Mouse (Mus musculus) heart, embryonic 10.5 days (tissue): ENCODE results near the gene Gde1. TPM values are rescaled to one million over a fixed set of nuclear protein-coding genes. Genes with fewer than 3 reads are reported as not detected.

Experiments
- DNase-seq: peaks from one replicate; pipeline ENCODE4 v3.0.0-alpha.2; 2017; ENCODE audit warnings: low spot score
- H3K27ac ChIP-seq: fragments of 300-500 bp; sonication (generic); 2 replicates; pipeline ENCODE4 v1.5.1; 2016; ENCODE audit warnings: mild to moderate bottlenecking
- H3K27me3 ChIP-seq: fragments of 300-500 bp; sonication (generic); 2 replicates; pipeline ENCODE4 v1.6.1; 2016; ENCODE audit warnings: mild to moderate bottlenecking; ENCODE audit not compliant: poor library complexity, insufficient read depth, severe bottlenecking
- H3K36me3 ChIP-seq: fragments of 300-500 bp; sonication (generic); 2 replicates; pipeline ENCODE4 v1.6.1; 2016; ENCODE audit warnings: mild to moderate bottlenecking, moderate library complexity
- H3K4me1 ChIP-seq: fragments of 300-500 bp; sonication (generic); 2 replicates; pipeline ENCODE4 v1.6.1; 2016; ENCODE audit warnings: mild to moderate bottlenecking
- H3K4me3 ChIP-seq: fragments of 300-500 bp; sonication (generic); 2 replicates; pipeline ENCODE4 v1.5.1; 2016; ENCODE audit warnings: mild to moderate bottlenecking, moderate library complexity
- H3K9me3 ChIP-seq: fragments of 300-500 bp; sonication (generic); 2 replicates; pipeline ENCODE4 v1.6.1; 2016; ENCODE audit warnings: mild to moderate bottlenecking, moderate library complexity
- WGBS: fragments of 180-500 bp; shearing (Covaris S2); methylation state at CpG from one replicate; pipeline ENCODE4 v1.1.7; 2016; 5-methylcytosine and 5-hydroxymethylcytosine counted together
- polyA plus RNA-seq: library from polyadenylated mRNA; unstranded; fragments of >200 nt; fragmentation: Nextera tagmentation; extraction: Ambion mirVana; gene quantifications from 2 replicates; pipeline ENCODE4 v1.2.1, GENCODE M21; 2016

Gene Gde1
- polyA plus RNA-seq: 64.6 and 64.9 TPM in 2 replicates

DNA sequence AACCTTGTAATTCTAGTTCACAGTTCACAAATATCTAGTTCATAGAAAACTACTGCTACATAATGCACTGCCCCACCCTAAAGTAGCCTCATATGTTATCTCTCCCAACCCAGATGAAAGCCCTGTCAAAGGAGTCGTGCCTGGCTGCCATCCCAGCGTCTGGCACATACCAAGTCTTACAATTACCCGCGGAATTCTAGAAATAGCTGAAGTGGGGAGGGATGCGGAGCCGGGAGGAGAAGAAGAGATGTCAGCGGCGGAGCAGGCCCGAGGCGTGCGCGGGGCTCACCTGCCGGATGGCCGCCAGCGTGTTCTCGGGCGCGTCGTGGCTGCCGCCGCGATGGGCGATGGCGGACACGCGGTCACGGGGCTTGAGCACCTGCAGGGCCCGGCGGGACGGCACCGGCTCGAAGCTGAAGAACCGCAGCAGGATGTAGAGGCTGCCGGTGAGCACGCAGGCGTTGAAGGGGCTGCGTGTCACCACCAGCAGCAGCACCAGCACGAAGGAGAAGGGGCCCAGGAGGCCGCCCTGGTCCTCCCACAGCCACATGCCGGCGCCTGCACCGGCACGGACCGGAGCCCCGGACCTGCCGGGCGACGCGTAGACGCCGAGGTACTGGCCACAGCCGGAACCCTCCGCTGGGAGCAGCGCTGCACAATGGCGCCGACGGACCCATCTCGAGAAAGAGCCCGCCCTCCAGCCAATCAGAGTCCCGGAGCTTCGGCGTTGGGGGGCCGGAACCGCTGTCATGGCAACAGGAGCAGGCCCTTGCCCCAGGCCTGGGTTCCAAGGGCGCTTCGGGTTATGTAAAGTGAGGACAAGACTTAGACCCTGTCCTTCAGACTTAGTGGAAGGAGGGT lies at the start of gene Gde1:
Gde1 (minus strand) TSS at position 678 of the 861 bp plus-strand sequence.
- Histone ChIP-seq H3K27me3 (no peaks in the 10 kb centered on the region), H3K9me3 (no peaks in the 10 kb centered on the region), H3K4me1 (0 out of 2 replicates have a peak, but pooled peaks cover 9% of the 10 kb centered on the region), H3K4me3 (peak within 1 kb of the TSS; percentile 91), H3K27ac (peak within 1 kb of the TSS; percentile 95), H3K36me3 (no peaks in the 10 kb centered on the region)
- under 1% methylated on average over 66 of the region's 66 CpGs for WGBS
- peak; percentile 97 for DNase-seq

DNA sequence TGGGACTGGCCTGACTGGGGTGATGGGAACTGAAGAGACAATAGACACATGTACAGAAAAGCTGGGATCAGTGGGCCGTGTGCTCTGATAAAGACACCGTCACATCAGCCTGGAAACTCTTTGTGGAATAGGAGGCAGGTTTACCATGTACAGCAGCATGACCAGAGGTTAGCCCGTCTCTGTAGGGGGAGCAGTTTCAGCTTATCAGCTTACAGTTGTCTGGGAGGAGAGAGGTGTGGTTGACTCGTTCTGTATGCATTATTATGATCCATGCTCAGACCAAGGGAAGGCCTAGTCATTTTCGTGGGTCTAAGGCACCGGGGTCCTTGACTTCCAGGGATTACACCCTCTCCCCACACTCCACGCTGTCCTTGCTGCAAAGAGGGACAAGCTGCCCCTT lies 46.0 kb upstream of the Gde1 start:
- H3K4me1 ChIP-seq: no peaks in the 10 kb centered on the region
- no peak overlapping the region for H3K4me3 ChIP-seq
- H3K9me3 ChIP-seq: no peaks in the 10 kb centered on the region
- 84% methylated on average over 7 of the region's 7 CpGs for WGBS
- peaks cover 93% of the 10 kb centered on the region for H3K36me3 ChIP-seq
- no peak for DNase-seq
- no peaks in the 10 kb centered on the region for H3K27me3 ChIP-seq
- H3K27ac ChIP-seq: no peak overlapping the region

DNA sequence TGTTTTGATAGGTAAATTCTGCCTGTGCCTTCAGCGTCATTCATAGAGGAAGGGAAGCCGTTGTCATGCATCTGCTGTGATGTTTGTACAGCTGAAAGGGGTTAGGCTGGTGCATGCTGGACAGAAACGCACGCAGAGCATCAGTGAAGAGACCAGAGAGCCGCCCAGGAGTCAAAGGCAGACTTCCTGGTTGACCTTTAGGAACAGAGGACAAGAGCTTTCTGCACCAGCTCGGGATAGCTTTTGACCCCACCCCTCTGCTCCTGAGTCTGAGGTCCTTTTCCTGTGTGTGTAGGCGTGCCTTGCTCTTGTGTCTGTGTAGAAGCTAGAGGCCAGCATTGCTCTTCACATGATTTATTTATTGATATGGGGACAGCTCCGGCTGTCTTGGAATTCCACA lies 44.1 kb upstream of the Gde1 start:
- H3K4me3 ChIP-seq: no peak overlapping the region
- no peaks in the 10 kb centered on the region for H3K4me1 ChIP-seq
- 81% methylated on average over 8 of the region's 8 CpGs for WGBS
- DNase-seq: no peak
- H3K36me3 ChIP-seq: peaks cover 86% of the 10 kb centered on the region
- no peak overlapping the region for H3K27ac ChIP-seq
- H3K27me3 ChIP-seq: no peaks in the 10 kb centered on the region
- no peaks in the 10 kb centered on the region for H3K9me3 ChIP-seq

DNA sequence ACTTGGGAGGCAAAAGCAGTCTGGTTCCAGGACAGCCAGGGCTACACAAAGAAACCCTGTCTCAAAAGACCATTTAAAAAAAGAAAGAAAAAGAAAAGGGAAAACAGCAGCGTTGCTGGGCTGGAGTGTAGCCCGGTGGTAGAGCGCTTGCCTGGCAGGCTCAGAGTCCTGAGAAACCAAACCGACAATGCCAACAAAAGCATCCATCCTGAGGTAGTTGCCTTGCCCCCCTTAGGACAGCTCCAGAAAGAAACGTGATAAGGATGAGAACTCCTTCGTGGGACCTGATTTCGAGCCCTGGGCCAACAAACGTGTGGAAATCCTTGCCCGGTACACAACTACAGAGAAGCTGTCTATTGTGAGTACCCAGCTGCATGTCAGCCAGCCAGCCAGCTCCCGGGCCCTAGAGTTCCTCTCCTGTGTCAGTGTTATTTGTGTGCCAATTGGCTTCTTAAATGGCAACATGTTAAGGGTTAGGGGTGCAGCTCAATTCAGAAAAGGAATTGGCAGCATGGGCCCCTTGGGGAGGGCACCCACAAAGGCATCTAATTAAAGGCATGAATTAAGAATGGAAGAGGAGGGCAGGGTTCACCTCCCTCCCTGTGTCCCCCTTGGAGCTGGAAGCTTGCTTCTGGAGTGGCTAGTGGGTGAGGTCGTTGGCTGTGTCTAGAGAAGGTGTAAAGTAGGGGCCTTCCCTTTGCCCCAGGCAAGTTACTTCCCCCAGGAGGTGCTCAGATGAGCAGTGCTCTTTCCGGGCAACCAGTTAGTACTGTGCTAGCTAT lies 42.5 kb upstream of the Gde1 start:
- Histone ChIP-seq H3K4me1 (no peaks in the 10 kb centered on the region), H3K27me3 (no peaks in the 10 kb centered on the region), H3K27ac (no peak overlapping the region), H3K36me3 (peaks cover 79% of the 10 kb centered on the region), H3K4me3 (no peak overlapping the region), H3K9me3 (no peaks in the 10 kb centered on the region)
- WGBS: 91% methylated on average over 12 of the region's 12 CpGs
- no peak for DNase-seq

DNA sequence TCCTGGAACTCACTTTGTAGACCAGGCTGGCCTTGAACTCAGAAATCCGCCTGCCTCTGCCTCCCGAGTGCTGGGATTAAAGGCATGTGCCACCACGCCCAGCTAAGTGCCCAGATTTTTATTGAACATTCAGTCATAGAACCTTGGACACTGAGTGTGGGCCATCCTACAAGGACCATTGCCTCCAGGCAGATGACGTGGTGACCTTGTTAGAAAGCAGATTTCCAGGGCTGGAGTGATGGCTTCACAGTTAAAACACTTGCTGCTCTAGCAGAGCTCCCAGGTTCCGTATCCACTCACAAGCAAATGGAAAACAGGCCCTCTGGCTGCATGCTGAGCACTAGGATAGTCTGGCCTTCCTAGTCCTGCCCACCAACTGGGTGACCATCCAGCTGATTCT lies 39.2 kb upstream of the Gde1 start:
- Histone ChIP-seq H3K4me1 (peaks cover 15% of the 10 kb centered on the region), H3K36me3 (peaks cover 49% of the 10 kb centered on the region), H3K9me3 (no peaks in the 10 kb centered on the region), H3K27me3 (no peaks in the 10 kb centered on the region), H3K27ac (no peak overlapping the region), H3K4me3 (no peak overlapping the region)
- WGBS: 91% methylated on average over 5 of the region's 5 CpGs
- no peak for DNase-seq

GRCm38 (mm10) chr7:118742278-118742677 lies 36.7 kb upstream of the Gde1 start:
- DNase-seq: no peak
- Histone ChIP-seq H3K4me1 (peaks cover 15% of the 10 kb centered on the region), H3K4me3 (no peak overlapping the region), H3K27ac (no peak overlapping the region), H3K36me3 (peaks cover 24% of the 10 kb centered on the region), H3K27me3 (no peaks in the 10 kb centered on the region), H3K9me3 (no peaks in the 10 kb centered on the region)
- 65% methylated on average over 6 of the region's 6 CpGs for WGBS

GRCm38 (mm10) chr7:118740532-118741338 lies 35.2 kb upstream of the Gde1 start:
- Histone ChIP-seq H3K9me3 (no peaks in the 10 kb centered on the region), H3K27ac (peak overlapping the region; percentile 88), H3K27me3 (no peaks in the 10 kb centered on the region), H3K36me3 (peaks cover 10% of the 10 kb centered on the region), H3K4me1 (peaks cover 15% of the 10 kb centered on the region), H3K4me3 (peak overlapping the region; percentile 83)
- WGBS: 3% methylated on average over 41 of the region's 41 CpGs
- peak; percentile 98 for DNase-seq

- H3K27me3 ChIP-seq: no peaks in the 10 kb centered on the region
- WGBS: 4% methylated on average over 16 of the region's 16 CpGs
- no peaks in the 10 kb centered on the region for H3K9me3 ChIP-seq
- peak; percentile 90 for DNase-seq
- peak within 1 kb of the TSS; percentile 83 for H3K4me3 ChIP-seq
- H3K27ac ChIP-seq: peak within 1 kb of the TSS; percentile 88
- peaks cover 15% of the 10 kb centered on the region for H3K4me1 ChIP-seq
- peaks cover 11% of the 10 kb centered on the region; the same call in 1 of the 2 replicates for H3K36me3 ChIP-seq
Observed at GRCm38 (mm10) chr7:118739975-118740531, 34.5 kb upstream of the Gde1 start, which contains the start of gene Vps35l. Gene Vps35l, plus strand, starts transcription at chr7:118740226.

GRCm38 (mm10) chr7:118738730-118739129 lies 33.2 kb upstream of the Gde1 start:
- H3K36me3 ChIP-seq: peaks cover 10% of the 10 kb centered on the region; the same call in 1 of the 2 replicates
- WGBS: 78% methylated on average over 1 of the region's 1 CpGs
- peaks cover 15% of the 10 kb centered on the region for H3K4me1 ChIP-seq
- no peak for DNase-seq
- no peaks in the 10 kb centered on the region for H3K9me3 ChIP-seq
- H3K27me3 ChIP-seq: no peaks in the 10 kb centered on the region
- no peak overlapping the region for H3K4me3 ChIP-seq
- H3K27ac ChIP-seq: no peak overlapping the region

DNA sequence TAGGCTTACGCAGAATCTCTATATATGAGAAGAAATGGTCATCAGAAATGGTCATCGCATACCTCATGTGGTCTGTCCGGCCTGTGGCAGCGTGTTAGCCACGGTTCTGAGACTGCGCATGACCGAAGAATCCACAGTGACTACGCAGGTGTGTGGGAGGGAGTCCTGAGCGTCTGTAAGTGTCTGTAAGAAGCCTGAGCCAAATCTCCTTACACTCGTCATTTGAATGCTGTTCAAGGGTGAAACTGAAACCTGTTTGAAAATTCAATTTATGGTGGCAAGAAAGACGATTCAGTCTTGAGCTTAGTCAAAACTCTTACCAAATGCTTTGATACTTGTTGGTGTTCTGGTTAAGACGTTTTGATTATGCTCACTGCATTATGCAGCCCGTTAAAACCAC lies 27.6 kb upstream of the Gde1 start:
- Histone ChIP-seq H3K36me3 (peaks cover 42% of the 10 kb centered on the region; the same call in 1 of the 2 replicates), H3K27me3 (no peaks in the 10 kb centered on the region), H3K27ac (no peak overlapping the region), H3K4me3 (no peak overlapping the region), H3K9me3 (no peaks in the 10 kb centered on the region), H3K4me1 (no peaks in the 10 kb centered on the region)
- DNase-seq: peak; percentile 46
- 93% methylated on average over 13 of the region's 13 CpGs for WGBS

DNA sequence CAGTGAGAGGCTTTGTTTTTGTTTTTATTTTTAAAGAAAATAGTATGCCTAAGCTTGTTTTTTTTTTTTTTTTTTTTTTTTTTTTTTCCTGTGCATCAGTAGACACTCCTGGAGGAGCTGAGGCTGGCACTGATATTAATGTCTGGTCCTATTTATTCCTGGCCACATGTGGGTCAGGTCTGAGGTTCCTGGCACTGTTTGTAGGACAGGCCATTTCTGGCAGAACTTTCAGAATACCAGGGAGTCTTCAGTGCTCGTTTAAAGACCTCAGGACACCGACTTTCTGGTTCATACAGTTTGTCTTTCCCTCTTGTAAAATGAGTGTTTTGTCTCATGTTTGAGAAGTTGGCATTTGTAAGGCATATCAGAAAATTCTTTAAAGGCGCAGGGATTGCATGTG lies 26.2 kb upstream of the Gde1 start:
- no peak for DNase-seq
- Histone ChIP-seq H3K27ac (no peak overlapping the region), H3K36me3 (peaks cover 55% of the 10 kb centered on the region), H3K9me3 (no peaks in the 10 kb centered on the region), H3K27me3 (no peaks in the 10 kb centered on the region), H3K4me1 (no peaks in the 10 kb centered on the region), H3K4me3 (no peak overlapping the region)
- WGBS: 84% methylated on average over 3 of the region's 3 CpGs

- Histone ChIP-seq H3K4me1 (no peaks in the 10 kb centered on the region), H3K4me3 (no peak overlapping the region), H3K27me3 (no peaks in the 10 kb centered on the region), H3K9me3 (no peaks in the 10 kb centered on the region), H3K27ac (no peak overlapping the region), H3K36me3 (peaks cover 62% of the 10 kb centered on the region)
- WGBS: 87% methylated on average over 13 of the region's 13 CpGs
- DNase-seq: no peak
Observed at GRCm38 (mm10) chr7:118728846-118729587, 23.4 kb upstream of the Gde1 start.
